Mouse (Mus musculus): ENCODE measurements around the gene Slbp.

DNA sequence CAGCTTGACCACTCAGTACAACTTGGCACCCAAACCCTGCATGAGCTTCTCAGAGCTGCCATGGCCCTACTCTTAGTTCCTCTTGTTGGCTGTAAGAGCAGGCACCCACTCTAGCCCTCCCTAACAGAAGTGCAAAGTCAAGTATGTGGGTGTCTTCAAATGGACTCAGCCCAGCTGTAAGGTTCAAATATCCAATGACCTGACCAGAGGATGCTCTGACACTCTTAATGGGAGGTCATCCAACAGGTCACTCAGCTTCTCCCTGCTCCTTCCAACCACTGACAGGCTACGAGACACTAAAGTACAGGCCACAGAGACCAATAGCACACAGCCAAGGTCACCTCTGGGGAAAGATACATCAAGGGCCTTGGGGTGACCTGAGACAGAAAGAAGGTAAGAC, 43.1 kb downstream of the Slbp start:
- TF ChIP-seq CTCF (IDR thresholded peaks at IDR 0.05; ENCODE audit: borderline replicate concordance, control insufficient read depth, extremely low read depth, insufficient read depth, low read length, poor library complexity), result no peak
- no peak for TF ChIP-seq POLR2A (IDR thresholded peaks at IDR 0.05; ENCODE audit: control insufficient read depth, extremely low read depth, insufficient read depth, low read length, poor library complexity)
